Comparison of ENCODE assay signal across 11 mouse cellular contexts in the genomic region with DNA sequence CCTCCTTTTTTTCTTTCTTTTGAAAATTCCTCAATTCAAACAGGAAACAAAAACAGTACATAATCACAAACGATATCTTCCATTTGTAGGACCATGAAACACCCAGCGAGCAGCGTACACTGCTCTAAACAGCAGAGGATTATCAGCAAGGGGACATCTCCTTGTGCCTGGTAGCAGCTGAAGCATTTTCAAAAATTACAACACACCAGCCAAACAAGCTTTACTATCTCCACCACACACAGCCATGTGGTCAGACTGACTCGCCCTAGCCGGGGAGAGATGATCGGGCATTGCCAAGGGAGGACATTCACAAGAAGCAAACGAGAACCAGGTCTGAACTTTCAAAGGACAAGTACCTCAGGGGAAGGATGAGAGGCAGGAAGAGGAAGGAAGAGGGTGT. TPM values are rescaled to one million over a fixed set of nuclear protein-coding genes. Genes with fewer than 3 reads are reported as not detected.
DNase-seq lines count a peak whose midpoint lies in the region; ATAC-seq and TF ChIP-seq lines count a peak whose summit lies in the region.
"Had no signal": no experiment of that assay in that cellular context is flagged by ENCODE, and none has a peak within 500 bp of the region (broad histone marks: within the 10 kb centered on the region; RNA-seq: fewer than 3 reads in every experiment).

No protein-coding gene starts in this region.

- WGBS in heart, embryonic 12.5 days = 61% methylated on average over 7 of the region's 7 CpGs
- 79% methylated on average over 7 of the region's 7 CpGs for WGBS in embryonic facial prominence, embryonic 12.5 days
- WGBS in liver, embryonic 12.5 days (ENCODE audit: insufficient replicate concordance) = 21% methylated on average over 7 of the region's 7 CpGs

- H3K4me1 ChIP-seq in heart, embryonic 12.5 days (replicated peaks) = peaks cover 67% of the 10 kb centered on the region
- H3K4me1 ChIP-seq in ES-Bruce4 (ENCODE audit: control insufficient read depth, insufficient read depth, low read length) = no peaks in the 10 kb centered on the region
- H3K4me1 ChIP-seq in embryonic facial prominence, embryonic 12.5 days = peaks cover 45% of the 10 kb centered on the region
- peaks cover 82% of the 10 kb centered on the region for H3K4me1 ChIP-seq in liver, embryonic 12.5 days

- peak overlapping the region; percentile 31; the same call in 1 of the 2 replicates for H3K27ac ChIP-seq in heart, embryonic 12.5 days (ENCODE audit: poor library complexity, severe bottlenecking)
- H3K27ac ChIP-seq in ES-Bruce4 (ENCODE audit: insufficient read depth, low read length) = peak overlapping the region; percentile 85
- no peak overlapping the region for H3K27ac ChIP-seq in embryonic facial prominence, embryonic 12.5 days
- H3K27ac ChIP-seq in liver, embryonic 12.5 days = peak overlapping the region; percentile 93
- H3K27ac ChIP-seq: neural tube, embryonic 12.5 days had no signal

- no peaks in the 10 kb centered on the region for H3K36me3 ChIP-seq in heart, embryonic 12.5 days
- no peaks in the 10 kb centered on the region for H3K36me3 ChIP-seq in ES-Bruce4 (ENCODE audit: control insufficient read depth, insufficient read depth, low read length, poor library complexity, severe bottlenecking)
- no peaks in the 10 kb centered on the region for H3K36me3 ChIP-seq in embryonic facial prominence, embryonic 12.5 days
- peaks cover 4% of the 10 kb centered on the region; the same call in 1 of the 2 replicates for H3K36me3 ChIP-seq in liver, embryonic 12.5 days
- H3K36me3 ChIP-seq: neural tube, embryonic 12.5 days had no signal

- TF ChIP-seq POLR2A in ES-Bruce4 (IDR thresholded peaks at IDR 0.05; ENCODE audit: insufficient read depth, low read length) = no peak

- H3K9ac ChIP-seq in heart, embryonic 12.5 days = 0 out of 2 replicates have a peak overlapping the region, but pooled peaks have one; percentile 6
- peak overlapping the region; percentile 10; the same call in 1 of the 2 replicates for H3K9ac ChIP-seq in ES-Bruce4 (ENCODE audit: low read depth, poor library complexity, severe bottlenecking)
- no peak overlapping the region for H3K9ac ChIP-seq in embryonic facial prominence, embryonic 12.5 days
- peak overlapping the region; percentile 93 for H3K9ac ChIP-seq in liver, embryonic 12.5 days
- H3K9ac ChIP-seq: neural tube, embryonic 12.5 days had no signal

- peak overlapping the region; percentile 5 for H3K4me3 ChIP-seq in heart, embryonic 12.5 days
- H3K4me3 ChIP-seq in ES-Bruce4 (ENCODE audit: low read depth, low read length) = peak overlapping the region; percentile 28
- H3K4me3 ChIP-seq in embryonic facial prominence, embryonic 12.5 days = no peak overlapping the region
- peak overlapping the region; percentile 80 for H3K4me3 ChIP-seq in liver, embryonic 12.5 days
- H3K4me3 ChIP-seq: neural tube, embryonic 12.5 days had no signal

- ATAC-seq in heart, embryonic 12.5 days (ENCODE audit: insufficient number of reproducible peaks, low FRiP score) = peak; percentile 14; the same call in 1 of the 2 replicates
- ATAC-seq in embryonic facial prominence, embryonic 12.5 days (ENCODE audit: insufficient number of reproducible peaks, insufficient read depth, low FRiP score, low TSS enrichment) = no peak
- ATAC-seq in liver, embryonic 12.5 days = peak; percentile 51
- ATAC-seq in CD4-positive, CD25-positive, alpha-beta regulatory T cell, adult 4 months = no peak
- ATAC-seq: Patski had no signal

- no peaks in the 10 kb centered on the region for H3K27me3 ChIP-seq in heart, embryonic 12.5 days (replicated peaks)
- H3K27me3 ChIP-seq in ES-Bruce4 (ENCODE audit: control insufficient read depth, insufficient read depth, low read length, poor library complexity, severe bottlenecking) = no peaks in the 10 kb centered on the region
- no peaks in the 10 kb centered on the region for H3K27me3 ChIP-seq in embryonic facial prominence, embryonic 12.5 days
- H3K27me3 ChIP-seq in liver, embryonic 12.5 days (replicated peaks) = no peaks in the 10 kb centered on the region
- H3K27me3 ChIP-seq: neural tube, embryonic 12.5 days; Patski had no signal

- TF ChIP-seq CTCF in ES-Bruce4 (IDR thresholded peaks at IDR 0.05; ENCODE audit: low read depth, low read length) = no peak

- H3K4me2 ChIP-seq in heart, embryonic 12.5 days = peak overlapping the region; percentile 84
- peak overlapping the region; percentile 66; the same call in 1 of the 2 replicates for H3K4me2 ChIP-seq in embryonic facial prominence, embryonic 12.5 days (replicated peaks)
- peak overlapping the region; percentile 97 for H3K4me2 ChIP-seq in liver, embryonic 12.5 days

- DNase-seq in heart, postnatal 14 days = no peak
- DNase-seq in layer of hippocampus, adult 9-10 months (ENCODE audit: low spot score) = no peak
- DNase-seq in gastrocnemius, adult 18-20 months (ENCODE audit: low spot score) = no peak
- DNase-seq: layer of hippocampus, adult 9-11 months had no signal

- H3K9me3 ChIP-seq in heart, embryonic 12.5 days (replicated peaks) = no peaks in the 10 kb centered on the region
- H3K9me3 ChIP-seq in ES-Bruce4 (replicated peaks; ENCODE audit: control insufficient read depth, insufficient read depth, low read length, poor library complexity, severe bottlenecking) = no peaks in the 10 kb centered on the region
- H3K9me3 ChIP-seq in embryonic facial prominence, embryonic 12.5 days = no peaks in the 10 kb centered on the region
- no peaks in the 10 kb centered on the region for H3K9me3 ChIP-seq in liver, embryonic 12.5 days (replicated peaks)
- H3K9me3 ChIP-seq: neural tube, embryonic 12.5 days had no signal

- no peak for TF ChIP-seq EP300 in ES-Bruce4 (IDR thresholded peaks at IDR 0.05; ENCODE audit: insufficient read depth, low read depth, low read length)

- intact Hi-C loops in heart, postnatal 14 days (cut with DNase I) = loop anchor here (5.0 to 10.0 kb wide), 2 partner anchors 208 to 1090 kb away; partner anchors contain the start of gene Pdgfra

RNA-seq across cellular contexts. Expression of gene Usp46, which starts 3.4 kb away (rescaled TPM):
- 41.4 and 44.7 TPM in 2 replicates for polyA plus RNA-seq in heart, embryonic 12.5 days (2016; fragmentation: Nextera tagmentation; extraction: Ambion mirVana)
- total RNA-seq in heart, postnatal 14 days (2021) = 10 to 100 TPM; 42.9 to 43.6 TPM
- polyA plus RNA-seq in ES-Bruce4 (2011; ENCODE audit: insufficient read depth, insufficient read length, low read depth, missing spikeins) = 46.3 and 52.4 TPM in 2 replicates
- 44.0 and 45.9 TPM in 2 replicates for polyA plus RNA-seq in embryonic facial prominence, embryonic 12.5 days (2016; fragmentation: Nextera tagmentation; extraction: Ambion mirVana)
- polyA plus RNA-seq in liver, embryonic 12.5 days (2016; fragmentation: Nextera tagmentation; extraction: Ambion mirVana) = 29.5 and 31.8 TPM in 2 replicates
- 1 to 10 TPM; 8.6 to 9.7 TPM for polyA plus RNA-seq in CD4-positive, CD25-positive, alpha-beta regulatory T cell, adult 4 months (2017; shearing (Covaris generic))
- total RNA-seq in gastrocnemius, adult 18-20 months (2021) = 10 to 100 TPM; 10.4 to 16.0 TPM

Comparison
In these comparisons a context has a peak if more than half of its experiments do, and no peak if none do; other contexts are left out.
1. ATAC-seq: peak in heart, embryonic 12.5 days (single experiment) and liver, embryonic 12.5 days (single experiment); none in embryonic facial prominence, embryonic 12.5 days (single experiment) and CD4-positive, CD25-positive, alpha-beta regulatory T cell, adult 4 months (single experiment).
2. Peak in every context shown above with its lines, with median percentiles within 50 percentile points of each other: H3K4me2 ChIP-seq.